Mouse (Mus musculus): ENCODE measurements around the gene Mfsd11.

- TF ChIP-seq GATA1 (IDR thresholded peaks at IDR 0.05; ENCODE audit: borderline replicate concordance, low read length): no peak
- TF ChIP-seq FLI1 (IDR thresholded peaks at IDR 0.05; ENCODE audit: low read length): no peak
Observed at GRCm38 (mm10) chr11:116871538-116871937, 19.3 kb downstream of the Mfsd11 start.
